Mouse (Mus musculus) kidney, adult 18-20 months (tissue): ENCODE results near the gene Ctss.
"Not testable (repeated sequence)": the region's sequence is repeated elsewhere in the genome, so short reads cannot be mapped to it uniquely, and the experiment has no call there.

Source experiments
- DNase-seq: peaks from one replicate; pipeline ENCODE4 v3.0.0; 2021

Gene Ctss

GRCm38 (mm10) chr3:95538936-95539335 lies 12.3 kb downstream of the Ctss start:
- DNase-seq: no peak

- DNase-seq: no peak
These were observed 13.3 kb downstream of the Ctss start for GRCm38 (mm10) chr3:95539837-95540236.

- DNase-seq: not testable (repeated sequence)
These were observed 14.6 kb downstream of the Ctss start for GRCm38 (mm10) chr3:95541186-95541585.

DNA sequence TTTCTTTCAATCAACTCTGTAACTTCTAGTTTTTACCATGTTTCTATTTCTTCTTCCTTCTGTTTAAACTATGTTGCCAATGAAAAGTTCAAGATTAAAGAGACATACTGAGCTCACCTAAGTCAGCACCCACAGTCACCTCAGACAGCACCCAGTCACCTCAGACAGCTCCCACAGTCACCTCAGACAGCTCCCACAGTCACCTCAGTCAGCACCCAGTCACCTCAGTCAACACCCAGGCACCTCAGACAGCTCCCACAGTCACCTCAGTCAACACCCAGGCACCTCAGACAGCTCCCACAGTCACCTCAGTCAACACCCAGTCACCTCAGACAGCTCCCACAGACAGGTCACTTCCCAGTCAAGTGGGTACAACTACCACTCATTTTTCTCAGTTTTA lies 15.6 kb downstream of the Ctss start:
- no peak for DNase-seq

DNA sequence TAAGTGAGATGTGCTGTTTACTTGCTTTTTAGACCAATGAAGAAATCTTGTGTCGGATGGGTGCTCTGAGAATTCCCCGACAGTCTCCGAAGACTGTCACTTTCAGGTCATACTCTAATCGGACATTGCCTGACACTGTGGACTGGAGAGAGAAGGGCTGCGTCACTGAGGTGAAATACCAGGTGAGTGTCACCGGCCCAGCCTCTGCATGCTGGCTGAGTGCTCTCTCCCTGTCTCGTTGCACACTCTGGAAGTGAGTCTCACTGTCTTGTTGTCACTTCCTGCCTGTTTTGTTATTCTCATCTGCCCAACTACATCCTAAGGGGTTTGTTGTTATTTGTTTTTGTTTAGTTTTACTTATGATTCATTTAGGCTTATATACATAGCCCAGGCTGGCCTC lies 16.4 kb downstream of the Ctss start:
- no peak for DNase-seq

GRCm38 (mm10) chr3:95550176-95550575 lies 23.6 kb downstream of the Ctss start:
- DNase-seq: no peak

- DNase-seq: no peak
These were observed 27.4 kb downstream of the Ctss start for GRCm38 (mm10) chr3:95553986-95554385.

DNA sequence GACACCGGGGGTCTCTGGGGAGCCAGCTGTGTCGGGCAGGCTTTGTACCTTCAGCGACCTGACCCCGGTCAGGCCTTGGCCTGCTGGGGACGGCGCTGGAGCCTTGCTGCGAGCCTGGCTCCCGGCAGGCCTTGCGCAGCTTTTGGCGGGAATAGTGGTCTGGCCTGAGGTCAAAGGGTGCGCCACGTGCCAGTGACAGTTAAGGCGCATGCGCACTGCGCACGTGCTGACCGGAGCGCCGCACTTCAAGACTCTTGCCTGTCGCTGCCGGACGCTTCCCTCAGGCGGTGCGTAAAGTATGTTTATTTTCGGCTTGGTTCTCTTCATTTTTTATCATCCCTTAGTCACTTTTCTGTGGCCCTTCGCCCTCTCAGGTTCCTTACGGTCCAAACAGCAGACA lies 32.9 kb downstream of the Ctss start, which contains the start of gene Hormad1:
Gene Hormad1, plus strand, starts transcription at position 241 of the 400 bp plus-strand sequence.
- no peak for DNase-seq

DNA sequence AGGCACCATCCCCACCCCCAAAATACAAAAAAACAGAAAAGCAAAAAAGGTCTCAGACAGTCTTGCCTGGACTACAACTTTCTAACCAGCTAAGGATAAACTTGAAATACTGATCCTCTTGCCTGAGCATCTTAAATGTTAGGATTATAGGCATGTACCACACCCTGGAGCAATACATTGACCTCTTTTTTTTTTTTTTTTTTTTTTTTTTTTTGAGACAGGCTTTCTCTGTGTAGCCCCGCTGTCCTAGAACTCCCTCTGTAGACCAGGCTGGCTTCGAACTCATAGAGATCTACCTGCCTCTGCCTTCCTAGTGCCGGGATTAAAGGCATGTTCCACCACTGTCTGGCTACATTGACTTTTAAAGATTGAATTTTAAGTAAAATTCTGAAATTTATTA lies 34.2 kb downstream of the Ctss start:
- no peak for DNase-seq

DNA sequence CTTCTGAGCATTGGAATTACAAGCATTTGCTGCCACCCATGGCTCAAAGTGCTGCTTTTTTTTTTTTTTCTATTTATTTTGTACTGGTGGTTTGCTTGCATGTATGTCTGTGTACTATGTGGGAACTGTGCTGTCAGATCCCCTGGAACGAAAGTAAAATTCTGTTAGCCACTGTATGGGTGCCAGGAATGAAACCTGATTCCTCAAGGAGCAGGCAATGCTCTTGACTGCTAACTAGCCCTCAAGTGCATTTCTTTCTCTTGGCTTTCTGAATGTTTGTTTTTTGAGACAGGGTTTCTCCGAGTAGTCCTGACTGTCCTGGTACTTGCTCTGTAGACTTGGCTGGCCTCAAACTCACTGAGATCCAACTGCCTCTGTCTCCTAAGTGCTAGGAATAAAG lies 35.2 kb downstream of the Ctss start:
- no peak for DNase-seq

DNA sequence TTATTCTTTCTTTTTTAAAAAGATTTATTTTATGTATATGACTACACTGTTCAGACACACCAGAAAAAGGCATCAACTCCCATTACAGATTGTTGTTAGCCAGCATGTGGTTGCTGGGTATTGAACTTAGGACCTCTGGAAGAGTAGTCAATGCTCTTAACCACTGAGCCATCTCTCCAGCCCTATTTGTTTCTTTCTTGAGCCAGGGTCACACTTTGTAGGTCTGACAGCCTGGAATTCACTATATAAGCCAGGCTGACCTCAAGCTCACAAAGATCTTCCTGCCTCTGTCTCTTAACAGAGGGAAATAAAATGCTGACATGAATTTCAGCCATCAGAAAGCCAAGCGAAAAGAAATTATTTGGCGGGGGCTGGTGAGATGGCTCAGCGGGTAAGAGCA lies 43.0 kb downstream of the Ctss start:
- no peak for DNase-seq

DNA sequence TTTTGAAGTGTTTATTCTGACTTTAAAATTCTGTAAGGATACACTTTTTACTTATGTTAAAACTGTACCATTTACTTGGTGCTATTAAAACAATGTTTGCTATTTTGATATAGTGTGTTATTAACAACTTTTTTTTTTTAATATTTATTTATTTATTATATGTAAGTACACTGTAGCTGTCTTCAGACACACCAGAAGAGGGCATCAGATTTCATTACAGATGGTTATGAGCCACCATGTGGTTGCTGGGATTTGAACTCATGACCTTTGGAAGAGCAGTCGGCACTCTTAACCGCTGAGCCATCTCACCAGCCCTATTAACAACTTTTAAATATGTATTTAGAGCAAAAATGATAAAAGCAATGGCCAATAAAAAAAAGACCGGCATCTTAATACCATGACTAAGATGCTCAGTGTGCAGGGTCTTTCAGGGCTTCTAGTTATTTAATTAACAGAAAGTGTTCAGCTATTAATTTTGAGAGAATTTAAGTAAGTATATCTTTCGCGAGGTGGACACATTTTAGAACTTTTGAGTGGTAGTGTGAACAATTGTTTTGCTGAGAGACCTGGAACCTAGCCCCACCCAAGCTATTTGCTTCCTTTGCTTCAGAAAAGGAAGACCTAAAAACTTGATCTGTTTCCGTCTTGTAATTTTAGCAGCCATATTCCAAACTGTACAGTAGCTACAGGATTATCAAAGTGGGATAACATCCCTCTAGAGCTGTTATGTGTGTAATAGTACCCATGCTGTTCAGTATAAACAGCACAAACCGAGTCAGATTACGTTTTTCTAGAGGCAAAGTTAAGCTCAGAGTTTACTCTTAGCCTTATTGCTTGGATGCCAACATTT lies 61.4 kb downstream of the Ctss start:
- no peak for DNase-seq

DNA sequence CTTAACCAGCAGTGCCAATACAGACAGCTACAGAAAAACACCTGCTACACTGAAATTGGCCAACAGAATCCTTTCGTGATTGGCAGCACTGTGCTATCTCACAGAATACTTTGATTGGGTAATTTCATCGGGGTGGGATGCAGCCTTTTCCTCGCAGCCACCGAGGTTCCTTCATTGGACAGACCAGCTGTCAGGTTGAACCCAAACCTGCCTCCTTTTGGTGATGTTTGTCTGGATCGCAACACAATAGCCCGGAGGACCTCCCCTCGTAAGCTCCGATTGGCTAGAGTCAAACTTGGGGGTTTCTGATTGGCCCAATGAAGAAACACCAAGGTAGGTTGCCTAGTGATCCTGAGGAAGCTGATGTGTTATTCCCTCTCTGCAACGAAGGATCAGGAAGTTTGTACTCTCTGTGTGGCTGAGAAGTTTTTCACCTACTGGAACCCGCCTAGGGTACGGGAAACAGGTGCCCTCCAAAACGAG lies 62.1 kb downstream of the Ctss start, which contains the start of gene Golph3l:
Gene Golph3l, plus strand, starts transcription at position 331 of the 483 bp plus-strand sequence.
- DNase-seq: peak; percentile 93

- no peak for DNase-seq
These were observed 72.1 kb downstream of the Ctss start for GRCm38 (mm10) chr3:95598734-95599133.

DNA sequence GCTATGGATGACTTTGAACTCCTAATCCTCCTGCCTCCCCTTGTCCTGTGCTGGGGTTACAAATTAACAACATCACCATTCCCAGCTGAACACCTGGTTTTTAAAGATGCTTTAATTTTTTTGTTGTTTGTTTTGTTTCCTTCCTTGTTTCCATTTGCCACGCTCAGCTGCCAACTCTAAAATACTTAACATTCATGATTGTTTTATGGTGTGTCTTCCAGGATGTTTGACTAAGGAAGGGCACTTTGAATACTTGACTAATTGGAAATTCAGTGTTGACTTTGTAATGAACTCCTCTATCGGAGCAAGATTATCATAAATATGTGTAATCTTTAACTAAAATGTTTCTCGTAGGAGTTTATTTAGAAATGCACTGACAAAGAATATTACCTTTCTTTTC lies 74.7 kb downstream of the Ctss start:
- no peak for DNase-seq
